ENCODE assay signal across 25 mouse cellular contexts in genomic region chr1:180140970-180141369, GRCm38 (mm10). TPM values are rescaled to one million over a fixed set of nuclear protein-coding genes. Genes with fewer than 3 reads are reported as not detected.
DNase-seq lines count a peak whose midpoint lies in the region; ATAC-seq and TF ChIP-seq lines count a peak whose summit lies in the region.
"Had no signal": no experiment of that assay in that cellular context is flagged by ENCODE, and none has a peak within 500 bp of the region (broad histone marks: within the 10 kb centered on the region; RNA-seq: fewer than 3 reads in every experiment).

No protein-coding gene starts in this region.

- no peak for DNase-seq in forebrain, postnatal 0 days
- DNase-seq in kidney, postnatal 0 days (ENCODE audit: low spot score), result no peak
- DNase-seq in lung, postnatal 0 days (ENCODE audit: low spot score), result no peak
- DNase-seq in lung, postnatal 4 days, result no peak
- no peak for DNase-seq in cerebellum, postnatal 10 days
- DNase-seq: adrenal gland, postnatal 10 days; cerebellum, adult 11-12 months; cerebellum, adult 9-11 months; heart, postnatal 14 days; kidney, adult 8-10 months; kidney, postnatal 14 days; layer of hippocampus, postnatal 36 days; liver; lung, postnatal 36 days; right cerebral cortex, postnatal 14 days; thymus, postnatal 14 days had no signal

- H3K4me1 ChIP-seq in forebrain, postnatal 0 days (ENCODE audit: insufficient read depth), result no peaks in the 10 kb centered on the region
- H3K4me1 ChIP-seq in forebrain, embryonic 13.5 days, result no peaks in the 10 kb centered on the region
- no peaks in the 10 kb centered on the region for H3K4me1 ChIP-seq in kidney, postnatal 0 days (replicated peaks; ENCODE audit: insufficient read depth, low read length)
- no peaks in the 10 kb centered on the region for H3K4me1 ChIP-seq in kidney, embryonic 14.5 days (ENCODE audit: control insufficient read depth, insufficient read depth, low read length)
- no peaks in the 10 kb centered on the region for H3K4me1 ChIP-seq in lung, postnatal 0 days (ENCODE audit: insufficient read depth, low read depth, low read length)
- H3K4me1 ChIP-seq: liver, embryonic 15.5 days; lung, embryonic 15.5 days; midbrain, embryonic 12.5 days had no signal

- H3K4me2 ChIP-seq in forebrain, postnatal 0 days (ENCODE audit: low read depth), result no peak overlapping the region
- no peak overlapping the region for H3K4me2 ChIP-seq in forebrain, embryonic 13.5 days
- no peak overlapping the region for H3K4me2 ChIP-seq in kidney, postnatal 0 days (ENCODE audit: low read length)
- no peak overlapping the region for H3K4me2 ChIP-seq in kidney, embryonic 14.5 days (replicated peaks; ENCODE audit: low read depth, low read length)
- H3K4me2 ChIP-seq in lung, postnatal 0 days (replicated peaks; ENCODE audit: low read depth, low read length), result no peak overlapping the region
- H3K4me2 ChIP-seq: liver, embryonic 15.5 days; lung, embryonic 15.5 days; midbrain, embryonic 12.5 days had no signal

- WGBS in forebrain, postnatal 0 days, result 86% methylated on average over 2 of the region's 2 CpGs
- 93% methylated on average over 2 of the region's 2 CpGs for WGBS in forebrain, embryonic 13.5 days
- WGBS in kidney, postnatal 0 days, result 94% methylated on average over 2 of the region's 2 CpGs
- 98% methylated on average over 2 of the region's 2 CpGs for WGBS in kidney, embryonic 14.5 days
- 91% methylated on average over 2 of the region's 2 CpGs for WGBS in lung, postnatal 0 days

- TF ChIP-seq EP300 in lung, postnatal 0 days (IDR thresholded peaks at IDR 0.05), result no peak

- no peak for ATAC-seq in forebrain, postnatal 0 days
- no peak for ATAC-seq in forebrain, embryonic 13.5 days
- ATAC-seq in kidney, postnatal 0 days (replicated peaks; ENCODE audit: low FRiP score, low read depth), result no peak
- no peak for ATAC-seq in kidney, embryonic 14.5 days (ENCODE audit: low FRiP score, low TSS enrichment)
- ATAC-seq in lung, postnatal 0 days, result no peak
- ATAC-seq: hindbrain, embryonic 16.5 days had no signal

- H3K36me3 ChIP-seq in forebrain, postnatal 0 days (ENCODE audit: insufficient read depth), result peaks cover 60% of the 10 kb centered on the region
- H3K36me3 ChIP-seq in forebrain, embryonic 13.5 days (ENCODE audit: poor library complexity, severe bottlenecking), result peaks cover 46% of the 10 kb centered on the region
- H3K36me3 ChIP-seq in kidney, postnatal 0 days (ENCODE audit: insufficient read depth, low read length), result peaks cover 55% of the 10 kb centered on the region
- H3K36me3 ChIP-seq in kidney, embryonic 14.5 days (ENCODE audit: control insufficient read depth, insufficient read depth, low read length), result peaks cover 43% of the 10 kb centered on the region
- H3K36me3 ChIP-seq in lung, postnatal 0 days (ENCODE audit: insufficient read depth, low read length), result peaks cover 17% of the 10 kb centered on the region; the same call in 1 of the 2 replicates

- H3K27me3 ChIP-seq in forebrain, postnatal 0 days (ENCODE audit: insufficient read depth, low read length), result no peaks in the 10 kb centered on the region
- H3K27me3 ChIP-seq in forebrain, embryonic 13.5 days, result no peaks in the 10 kb centered on the region
- H3K27me3 ChIP-seq in kidney, postnatal 0 days (ENCODE audit: insufficient read depth, low read length), result no peaks in the 10 kb centered on the region
- H3K27me3 ChIP-seq in kidney, embryonic 14.5 days (ENCODE audit: control insufficient read depth, insufficient read depth, low read length), result no peaks in the 10 kb centered on the region
- H3K27me3 ChIP-seq in lung, postnatal 0 days (replicated peaks; ENCODE audit: insufficient read depth, low read length), result no peaks in the 10 kb centered on the region
- H3K27me3 ChIP-seq: CH12.LX; liver, embryonic 15.5 days; lung, embryonic 15.5 days; megakaryocyte, embryonic 14.5 days; midbrain, embryonic 12.5 days had no signal

- H3K9ac ChIP-seq in forebrain, postnatal 0 days, result no peak overlapping the region
- H3K9ac ChIP-seq in forebrain, embryonic 13.5 days, result no peak overlapping the region
- H3K9ac ChIP-seq in kidney, postnatal 0 days (ENCODE audit: low read depth, low read length), result no peak overlapping the region
- H3K9ac ChIP-seq in kidney, embryonic 14.5 days (ENCODE audit: low read depth, low read length), result no peak overlapping the region
- no peak overlapping the region for H3K9ac ChIP-seq in lung, postnatal 0 days (replicated peaks; ENCODE audit: low read depth)
- H3K9ac ChIP-seq: liver, embryonic 15.5 days; lung, embryonic 15.5 days; midbrain, embryonic 12.5 days had no signal

- H3K9me3 ChIP-seq in forebrain, postnatal 0 days (ENCODE audit: low read length), result no peaks in the 10 kb centered on the region
- H3K9me3 ChIP-seq in forebrain, embryonic 13.5 days (replicated peaks), result no peaks in the 10 kb centered on the region
- H3K9me3 ChIP-seq in kidney, postnatal 0 days (replicated peaks; ENCODE audit: low read length), result no peaks in the 10 kb centered on the region
- no peaks in the 10 kb centered on the region for H3K9me3 ChIP-seq in kidney, embryonic 14.5 days (ENCODE audit: control insufficient read depth, low read length)
- no peaks in the 10 kb centered on the region for H3K9me3 ChIP-seq in lung, postnatal 0 days (ENCODE audit: low read length)
- H3K9me3 ChIP-seq: liver, embryonic 15.5 days; lung, embryonic 15.5 days; megakaryocyte, embryonic 14.5 days; midbrain, embryonic 12.5 days had no signal

- TF ChIP-seq CTCF in forebrain, postnatal 0 days (IDR thresholded peaks at IDR 0.05; ENCODE audit: low read depth), result peak; percentile 28; the same call in 1 of the 2 replicates
- peak; percentile 26; the same call in 1 of the 2 replicates for TF ChIP-seq CTCF in kidney, postnatal 0 days (IDR thresholded peaks at IDR 0.05; ENCODE audit: low read depth)
- peak; percentile 46 for TF ChIP-seq CTCF in lung, postnatal 0 days (IDR thresholded peaks at IDR 0.05)

- H3K4me3 ChIP-seq in forebrain, postnatal 0 days (ENCODE audit: low read depth, low read length), result no peak overlapping the region
- H3K4me3 ChIP-seq in forebrain, embryonic 13.5 days, result no peak overlapping the region
- H3K4me3 ChIP-seq in kidney, postnatal 0 days (replicated peaks; ENCODE audit: low read depth, low read length), result no peak overlapping the region
- no peak overlapping the region for H3K4me3 ChIP-seq in kidney, embryonic 14.5 days (ENCODE audit: low read length)
- H3K4me3 ChIP-seq in lung, postnatal 0 days (ENCODE audit: low read depth, low read length), result no peak overlapping the region
- H3K4me3 ChIP-seq: erythroblast, embryonic 14.5 days; liver, embryonic 15.5 days; lung, embryonic 15.5 days; megakaryocyte, embryonic 14.5 days; midbrain, embryonic 12.5 days had no signal

- H3K27ac ChIP-seq in forebrain, postnatal 0 days (ENCODE audit: low read depth, low read length), result no peak overlapping the region
- no peak overlapping the region for H3K27ac ChIP-seq in forebrain, embryonic 13.5 days
- H3K27ac ChIP-seq in kidney, postnatal 0 days, result no peak overlapping the region
- no peak overlapping the region for H3K27ac ChIP-seq in kidney, embryonic 14.5 days (ENCODE audit: low read depth, low read length)
- H3K27ac ChIP-seq in lung, postnatal 0 days (ENCODE audit: low read length), result no peak overlapping the region
- H3K27ac ChIP-seq: liver, embryonic 15.5 days; lung, embryonic 15.5 days; midbrain, embryonic 12.5 days had no signal

RNA-seq across cellular contexts. Expression of gene Coq8a, which starts 58.4 kb away (rescaled TPM):
- total RNA-seq in forebrain, postnatal 0 days (2014; rRNA removed), result 1.8 and 3.2 TPM in 2 replicates
- polyA plus RNA-seq in forebrain, postnatal 0 days (2015; fragmentation: Nextera tagmentation; extraction: Ambion mirVana), result 7.1 and 7.3 TPM in 2 replicates
- 1.5 and 1.6 TPM in 2 replicates for polyA plus RNA-seq in forebrain, embryonic 13.5 days (2015; fragmentation: Nextera tagmentation; extraction: Ambion mirVana)
- 31.5 and 33.6 TPM in 2 replicates for polyA plus RNA-seq in kidney, postnatal 0 days (2015; fragmentation: Nextera tagmentation; extraction: Ambion mirVana)
- 6.0 and 10.4 TPM in 2 replicates for polyA plus RNA-seq in kidney, embryonic 14.5 days (2014; fragmentation: Nextera tagmentation; extraction: Ambion mirVana)
- 16.4 and 18.6 TPM in 2 replicates for polyA plus RNA-seq in lung, postnatal 0 days (2015; fragmentation: Nextera tagmentation; extraction: Ambion mirVana)
